ENCODE assay signal across 8 mouse cellular contexts in the genomic region with DNA sequence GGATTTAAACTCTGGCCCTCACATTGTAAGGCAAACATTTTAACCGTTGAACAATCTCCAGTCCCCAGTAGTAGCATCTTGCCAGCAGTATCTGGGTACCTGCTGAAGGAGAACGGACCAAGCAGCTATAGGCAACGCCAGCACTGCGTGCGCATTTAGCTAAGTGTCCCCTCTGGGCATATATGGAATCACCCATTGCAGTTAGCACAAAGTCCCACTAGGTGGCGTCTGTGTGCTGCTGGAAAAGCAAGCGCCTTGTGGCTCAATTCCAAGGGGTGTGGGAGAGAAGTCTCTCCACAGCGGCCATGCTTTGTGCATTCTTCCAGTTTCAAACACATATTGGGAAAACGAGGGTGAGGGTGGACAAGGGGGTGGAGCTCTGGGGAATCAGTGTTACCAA. TPM values are rescaled to one million over a fixed set of nuclear protein-coding genes. Genes with fewer than 3 reads are reported as not detected.
A peak's percentile ranks its signal among the peaks of the same experiment; 100 is the strongest.
DNase-seq lines count a peak whose midpoint lies in the region; ATAC-seq lines count a peak whose summit lies in the region.

No protein-coding gene starts in this region.

- no peaks in the 10 kb centered on the region for H3K9me3 ChIP-seq in forebrain, embryonic 13.5 days (replicated peaks)

- no peak overlapping the region for H3K9ac ChIP-seq in forebrain, embryonic 13.5 days

- peak; percentile 83 for DNase-seq in Muller cell, postnatal 12 days (ENCODE audit: inconsistent ontology term)
- DNase-seq in c-Kit-positive CD71-positive TER-119-negative erythroid progenitor cells, embryonic 14.5 days (ENCODE audit: low read depth): peak; percentile 63
- DNase-seq in heart, postnatal 4 days: peak; percentile 92
- peak; percentile 85 for DNase-seq in layer of hippocampus, adult 9-11 months
- DNase-seq in lung, postnatal 36 days: peak; percentile 90
- peak; percentile 94 to 95 for DNase-seq in right cerebral cortex, postnatal 10 days (ENCODE audit: low spot score in 2 of 2)
- DNase-seq in urinary bladder, postnatal 36 days (ENCODE audit: low spot score in 2 of 2): peak; percentile 74 to 81

- peak overlapping the region; percentile 16; the same call in 1 of the 2 replicates for H3K4me2 ChIP-seq in forebrain, embryonic 13.5 days

- no peak overlapping the region for H3K27ac ChIP-seq in forebrain, embryonic 13.5 days

- peak; percentile 56 for ATAC-seq in forebrain, embryonic 13.5 days

- no peaks in the 10 kb centered on the region for H3K36me3 ChIP-seq in forebrain, embryonic 13.5 days (ENCODE audit: poor library complexity, severe bottlenecking)

- no peak overlapping the region for H3K4me3 ChIP-seq in forebrain, embryonic 13.5 days

- WGBS in forebrain, embryonic 13.5 days: 2% methylated on average over 9 of the region's 9 CpGs

- H3K4me1 ChIP-seq in forebrain, embryonic 13.5 days: peaks cover 27% of the 10 kb centered on the region

- H3K27me3 ChIP-seq in forebrain, embryonic 13.5 days: peaks cover 24% of the 10 kb centered on the region

RNA-seq across cellular contexts. Expression of gene Sdhaf1, which starts 12.7 kb away (rescaled TPM):
- polyA plus RNA-seq in forebrain, embryonic 13.5 days (2015; fragmentation: Nextera tagmentation; extraction: Ambion mirVana): 24.2 and 24.7 TPM in 2 replicates
- total RNA-seq in heart, postnatal 4 days (2021): 10 to 100 TPM; 15.5 to 16.6 TPM

RNA-seq across cellular contexts. Expression of gene E130208F15Rik, which starts 14.8 kb away (rescaled TPM):
- not detected in 2 replicates for polyA plus RNA-seq in forebrain, embryonic 13.5 days (2015; fragmentation: Nextera tagmentation; extraction: Ambion mirVana)
- under 1 TPM; 0.70 to 0.91 TPM for total RNA-seq in heart, postnatal 4 days (2021)

RNA-seq across cellular contexts. Expression of gene Syne4, which starts 21.8 kb away (rescaled TPM):
- polyA plus RNA-seq in forebrain, embryonic 13.5 days (2015; fragmentation: Nextera tagmentation; extraction: Ambion mirVana): 9.2 and 12.7 TPM in 2 replicates
- total RNA-seq in heart, postnatal 4 days (2021): 1 to 10 TPM; 1.3 to 3.2 TPM

RNA-seq across cellular contexts. Expression of gene Lrfn3, which starts 26.2 kb away (rescaled TPM):
- 8.1 and 9.7 TPM in 2 replicates for polyA plus RNA-seq in forebrain, embryonic 13.5 days (2015; fragmentation: Nextera tagmentation; extraction: Ambion mirVana)
- total RNA-seq in heart, postnatal 4 days (2021): 1 to 10 TPM; 1.4 to 2.2 TPM

RNA-seq across cellular contexts. Expression of gene Alkbh6, which starts 27.9 kb away (rescaled TPM):
- polyA plus RNA-seq in forebrain, embryonic 13.5 days (2015; fragmentation: Nextera tagmentation; extraction: Ambion mirVana): 101 and 102 TPM in 2 replicates
- total RNA-seq in heart, postnatal 4 days (2021): 10 to 100 TPM; 29.4 to 30.8 TPM
